ENCODE assay signal across 8 mouse cellular contexts in genomic region chr9:122247430-122248027, GRCm38 (mm10). TPM values are rescaled to one million over a fixed set of nuclear protein-coding genes. Genes with fewer than 3 reads are reported as not detected.
DNase-seq lines count a peak whose midpoint lies in the region; ATAC-seq lines count a peak whose summit lies in the region.

No protein-coding gene starts in this region.

- H3K27ac ChIP-seq in limb, embryonic 15.5 days = no peak overlapping the region
- H3K27ac ChIP-seq in stomach, embryonic 15.5 days = no peak overlapping the region

- no peaks in the 10 kb centered on the region for H3K27me3 ChIP-seq in limb, embryonic 15.5 days
- no peaks in the 10 kb centered on the region for H3K27me3 ChIP-seq in stomach, embryonic 15.5 days (replicated peaks)

- peaks cover 28% of the 10 kb centered on the region for H3K36me3 ChIP-seq in limb, embryonic 15.5 days
- no peaks in the 10 kb centered on the region for H3K36me3 ChIP-seq in stomach, embryonic 15.5 days

- H3K4me2 ChIP-seq in limb, embryonic 15.5 days = no peak overlapping the region
- no peak overlapping the region for H3K4me2 ChIP-seq in stomach, embryonic 15.5 days

- H3K9me3 ChIP-seq in limb, embryonic 15.5 days = no peaks in the 10 kb centered on the region
- no peaks in the 10 kb centered on the region for H3K9me3 ChIP-seq in stomach, embryonic 15.5 days

- peaks cover 14% of the 10 kb centered on the region; the same call in 1 of the 2 replicates for H3K4me1 ChIP-seq in limb, embryonic 15.5 days
- no peaks in the 10 kb centered on the region for H3K4me1 ChIP-seq in stomach, embryonic 15.5 days

- no peak overlapping the region for H3K9ac ChIP-seq in limb, embryonic 15.5 days
- H3K9ac ChIP-seq in stomach, embryonic 15.5 days = no peak overlapping the region

- H3K4me3 ChIP-seq in limb, embryonic 15.5 days = no peak overlapping the region
- no peak overlapping the region for H3K4me3 ChIP-seq in stomach, embryonic 15.5 days (replicated peaks)

- 43% methylated on average over 13 of the region's 13 CpGs for WGBS in limb, embryonic 15.5 days
- WGBS in stomach, embryonic 15.5 days = 41% methylated on average over 13 of the region's 13 CpGs

- ATAC-seq in limb, embryonic 15.5 days (ENCODE audit: insufficient number of reproducible peaks, low FRiP score, low TSS enrichment, low read depth) = peak; percentile 32; the same call in 1 of the 2 replicates
- peak; percentile 58; the same call in 1 of the 2 replicates for ATAC-seq in monocyte, adult 5-6 weeks (replicated peaks; ENCODE audit: insufficient number of reproducible peaks, low FRiP score, low TSS enrichment, poor library complexity, severe bottlenecking)
- peak; percentile 20; the same call in 1 of the 2 replicates for ATAC-seq in stomach, embryonic 15.5 days (ENCODE audit: insufficient read depth, low FRiP score, low read depth)

- peak; percentile 28 to 55 for DNase-seq in urinary bladder, adult 18-20 months (ENCODE audit: low spot score in 2 of 2)
- no peak for DNase-seq in urinary bladder, adult 2 months (ENCODE audit: low spot score)
- peak; percentile 61 to 87 for DNase-seq in cerebellum, postnatal 25 days
- DNase-seq in gastrocnemius, adult 8-10 months (ENCODE audit: low spot score in 2 of 2) = peak; percentile 56 to 61
- DNase-seq in kidney, adult 9 months = peak; percentile 85

RNA-seq across cellular contexts. Expression of gene Ano10, which starts 46.7 kb away (rescaled TPM):
- polyA plus RNA-seq in urinary bladder, adult 2 months (2012; rRNA removed) = 73.2 and 79.4 TPM in 2 replicates
- 10 to 100 TPM; 48.0 to 56.3 (median 52.5) TPM for total RNA-seq in gastrocnemius, adult 8-10 months (2022)
- polyA plus RNA-seq in limb, embryonic 15.5 days (2015; fragmentation: Nextera tagmentation; extraction: Ambion mirVana) = 46.1 and 51.2 TPM in 2 replicates
- 8.6 to 15.9 TPM (median 11.1 TPM) in 3 replicates for total RNA-seq in monocyte, adult 5-6 weeks (2017)
- 33.4 and 36.1 TPM in 2 replicates for polyA plus RNA-seq in stomach, embryonic 15.5 days (2015; fragmentation: Nextera tagmentation; extraction: Ambion mirVana)
